8 mouse cellular contexts compared by ENCODE assay signal in genomic region chr8:50915259-50915875, GRCm38 (mm10).
A peak's percentile ranks its signal among the peaks of the same experiment; 100 is the strongest.
DNase-seq lines count a peak whose midpoint lies in the region; ATAC-seq and TF ChIP-seq lines count a peak whose summit lies in the region.

No protein-coding gene starts in this region.

- 1% methylated on average over 22 of the region's 22 CpGs for WGBS in lung, embryonic 14.5 days
- WGBS in hindbrain, embryonic 11.5 days: under 1% methylated on average over 22 of the region's 22 CpGs
- under 1% methylated on average over 22 of the region's 22 CpGs for WGBS in limb, embryonic 15.5 days

- peak overlapping the region; percentile 52 for H3K4me3 ChIP-seq in lung, embryonic 14.5 days (ENCODE audit: low read depth, low read length)
- peak overlapping the region; percentile 70 for H3K4me3 ChIP-seq in hindbrain, embryonic 11.5 days (ENCODE audit: low read depth, low read length)
- H3K4me3 ChIP-seq in limb, embryonic 15.5 days: peak overlapping the region; percentile 51

- no peak overlapping the region for H3K27ac ChIP-seq in lung, embryonic 14.5 days (ENCODE audit: low read depth)
- H3K27ac ChIP-seq in hindbrain, embryonic 11.5 days (ENCODE audit: low read depth, low read length): no peak overlapping the region
- no peak overlapping the region; the same call in 1 of the 2 replicates for H3K27ac ChIP-seq in limb, embryonic 15.5 days

- peak overlapping the region; percentile 96 for H3K4me2 ChIP-seq in lung, embryonic 14.5 days
- peak overlapping the region; percentile 96 for H3K4me2 ChIP-seq in hindbrain, embryonic 11.5 days (replicated peaks; ENCODE audit: low read depth, low read length)
- H3K4me2 ChIP-seq in limb, embryonic 15.5 days: peak overlapping the region; percentile 95

- H3K9ac ChIP-seq in lung, embryonic 14.5 days: peak overlapping the region; percentile 36; the same call in 1 of the 2 replicates
- H3K9ac ChIP-seq in hindbrain, embryonic 11.5 days (ENCODE audit: low read depth, low read length): peak overlapping the region; percentile 48
- 0 out of 2 replicates have a peak overlapping the region, but pooled peaks have one; percentile 24 for H3K9ac ChIP-seq in limb, embryonic 15.5 days

- H3K36me3 ChIP-seq in lung, embryonic 14.5 days (ENCODE audit: insufficient read depth): no peaks in the 10 kb centered on the region
- no peaks in the 10 kb centered on the region for H3K36me3 ChIP-seq in hindbrain, embryonic 11.5 days (ENCODE audit: control insufficient read depth, insufficient read depth, low read length)
- H3K36me3 ChIP-seq in limb, embryonic 15.5 days: no peaks in the 10 kb centered on the region

- H3K9me3 ChIP-seq in lung, embryonic 14.5 days (ENCODE audit: low read depth, low read length): no peaks in the 10 kb centered on the region
- no peaks in the 10 kb centered on the region for H3K9me3 ChIP-seq in hindbrain, embryonic 11.5 days (ENCODE audit: control insufficient read depth, low read length)
- no peaks in the 10 kb centered on the region for H3K9me3 ChIP-seq in limb, embryonic 15.5 days

- peak; percentile 55 for ATAC-seq in lung, embryonic 14.5 days (ENCODE audit: insufficient read depth)
- ATAC-seq in hindbrain, embryonic 11.5 days (ENCODE audit: low FRiP score): peak; percentile 33; the same call in 1 of the 2 replicates
- ATAC-seq in limb, embryonic 15.5 days (ENCODE audit: insufficient number of reproducible peaks, low FRiP score, low TSS enrichment, low read depth): no peak

- DNase-seq in lung, embryonic 14.5 days: peak; percentile 73
- no peak for DNase-seq in lung, postnatal 4 days
- DNase-seq in embryo, embryonic 9.5 days (ENCODE audit: extremely low spot score): peak; percentile 67
- no peak for DNase-seq in hindbrain, embryonic 11.5 days (ENCODE audit: low spot score)
- DNase-seq in right cerebral cortex, adult 2 months (ENCODE audit: low spot score in 2 of 2): peak; percentile 32 to 56
- DNase-seq in thymus, postnatal 4 days: no peak
- no peak for DNase-seq in adrenal gland, postnatal 36 days

- peaks cover 29% of the 10 kb centered on the region for H3K27me3 ChIP-seq in lung, embryonic 14.5 days (ENCODE audit: insufficient read depth, low read length)
- H3K27me3 ChIP-seq in hindbrain, embryonic 11.5 days (ENCODE audit: control insufficient read depth, insufficient read depth, low read length): no peaks in the 10 kb centered on the region
- H3K27me3 ChIP-seq in limb, embryonic 15.5 days: peaks cover 25% of the 10 kb centered on the region

- no peaks in the 10 kb centered on the region for H3K4me1 ChIP-seq in lung, embryonic 14.5 days (ENCODE audit: insufficient read depth)
- H3K4me1 ChIP-seq in hindbrain, embryonic 11.5 days (replicated peaks; ENCODE audit: control insufficient read depth, insufficient read depth, low read length): no peaks in the 10 kb centered on the region
- peaks cover 18% of the 10 kb centered on the region for H3K4me1 ChIP-seq in limb, embryonic 15.5 days

- TF ChIP-seq CTCF in lung, embryonic 14.5 days (IDR thresholded peaks at IDR 0.05; ENCODE audit: low read depth): no peak

Comparison
In these comparisons a context has a peak if more than half of its experiments do, and no peak if none do; other contexts are left out.
1. DNase-seq: peak in lung, embryonic 14.5 days (single experiment), embryo, embryonic 9.5 days (single experiment) and right cerebral cortex, adult 2 months (2 of 2); none in lung, postnatal 4 days (0 of 2), hindbrain, embryonic 11.5 days (single experiment), thymus, postnatal 4 days (single experiment) and adrenal gland, postnatal 36 days (0 of 2).
2. Peak in every context shown above with its lines, with median percentiles within 50 percentile points of each other: H3K4me2 ChIP-seq, H3K4me3 ChIP-seq and H3K9ac ChIP-seq.